Mouse (Mus musculus) spleen, adult 2 months (tissue): ENCODE data around the gene Vamp4.

ENCODE experiments used
- CTCF ChIP-seq: fragments of 200-500 bp; IDR thresholded peaks from 2 replicates; pipeline ENCODE4 v1.5.1; 2011; ENCODE audit warnings: mild to moderate bottlenecking, inconsistent platforms; ENCODE audit not compliant: insufficient read depth, insufficient read length, insufficient replicate concordance; ENCODE audit errors: extremely low read depth
- POLR2A ChIP-seq: fragments of 200-500 bp; IDR thresholded peaks from 2 replicates; pipeline ENCODE4 v1.6.1; 2011; ENCODE audit warnings: low read depth, low read length, inconsistent platforms

- no peak for TF ChIP-seq POLR2A
- TF ChIP-seq CTCF: no peak
Observed at GRCm38 (mm10) chr1:162597379-162598102, 27.2 kb downstream of the Vamp4 start.
